Mouse (Mus musculus) stomach, postnatal 0 days (tissue): Measurements from ENCODE around the gene Cacna2d1.

Experiments
- CTCF ChIP-seq: IDR thresholded peaks from 2 replicates; pipeline ENCODE4 v1.5.1; 2016; ENCODE audit warnings: antibody characterized with exemption, low read depth, mild to moderate bottlenecking, moderate library complexity
- EP300 ChIP-seq: optimal IDR thresholded peaks from 2 replicates; pipeline ENCODE3; 2016; ENCODE audit warnings: antibody characterized with exemption

GRCm38 (mm10) chr5:16166868-16167267, 232.4 kb downstream of the Cacna2d1 start:
- TF ChIP-seq CTCF, result no peak
- TF ChIP-seq EP300, result no peak
